1 mouse cellular context compared by ENCODE assay signal in the genomic region with DNA sequence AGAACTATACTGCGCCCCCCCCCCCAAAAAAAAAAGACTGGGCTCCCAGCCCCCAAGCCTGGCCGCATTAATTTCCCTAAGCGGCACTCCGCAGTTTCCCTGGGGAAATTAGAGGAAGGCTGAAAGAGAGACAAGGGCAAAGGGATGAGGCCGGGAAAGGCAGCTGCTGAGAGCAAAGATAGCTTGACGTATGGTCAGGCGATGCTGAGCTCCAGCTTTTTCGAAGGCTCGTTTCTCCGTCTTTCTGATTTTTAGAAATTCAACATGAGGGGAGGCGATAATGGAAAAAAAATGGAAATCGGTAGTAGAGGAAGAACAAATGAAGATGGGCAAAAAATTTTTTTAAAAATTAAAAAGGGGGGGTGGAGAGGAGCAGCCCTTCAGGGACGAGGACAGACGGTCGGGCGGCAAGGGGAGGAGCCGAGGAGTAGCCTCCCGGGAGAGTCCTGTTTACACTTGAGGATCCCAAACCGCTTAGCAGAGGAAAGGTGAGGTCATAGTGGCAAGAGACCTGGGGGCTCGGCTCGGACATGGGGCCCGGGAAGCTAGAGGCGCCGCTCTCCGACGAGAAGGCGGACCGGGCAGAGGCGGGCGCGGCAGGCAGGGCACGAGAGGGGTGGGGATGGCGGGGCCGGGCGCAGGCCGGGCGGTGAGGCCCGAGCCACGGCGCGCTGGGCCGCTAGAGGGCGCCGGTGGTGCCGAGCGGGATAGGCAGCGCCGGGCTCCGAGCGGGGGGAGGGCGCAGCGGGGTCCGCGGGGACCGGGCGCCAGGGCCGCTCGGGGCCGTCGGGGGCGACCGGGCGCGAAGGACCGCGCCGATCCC.
TF ChIP-seq lines count a peak whose summit lies in the region.

No protein-coding gene starts in this region.

TF ChIP-seq in CH12.LX, 34 proteins besides CTCF, POLR2A, EP300 and RAD21:
- TF ChIP-seq ELF1 (IDR thresholded peaks at IDR 0.05; ENCODE audit: low read depth, low read length) = no peak
- TF ChIP-seq MAZ (IDR thresholded peaks at IDR 0.05; ENCODE audit: low read depth, low read length) = peak; percentile 51; the same call in 1 of the 2 replicates
- no peak for TF ChIP-seq E2F4 (IDR thresholded peaks at IDR 0.05; ENCODE audit: insufficient replicate concordance, low read depth, low read length)
- TF ChIP-seq RCOR1 (conservative IDR thresholded peaks at IDR 0.05; ENCODE audit: low read depth, low read length) = no peak
- TF ChIP-seq SIN3A (IDR thresholded peaks at IDR 0.05; ENCODE audit: low read length) = peak; percentile 64
- TF ChIP-seq TBP (conservative IDR thresholded peaks at IDR 0.05; ENCODE audit: low read depth, low read length) = no peak
- TF ChIP-seq UBTF (IDR thresholded peaks at IDR 0.05; ENCODE audit: low read depth, low read length) = peak; percentile 94
- no peak for TF ChIP-seq NRF1 (IDR thresholded peaks at IDR 0.05; ENCODE audit: low read depth, low read length)
- TF ChIP-seq CHD2 (IDR thresholded peaks at IDR 0.05; ENCODE audit: low read length) = no peak
- no peak for TF ChIP-seq MAX (IDR thresholded peaks at IDR 0.05; ENCODE audit: low read length)
- TF ChIP-seq KAT2A (IDR thresholded peaks at IDR 0.05; ENCODE audit: insufficient replicate concordance, low read length) = no peak
- no peak for TF ChIP-seq ZNF384 (IDR thresholded peaks at IDR 0.05; ENCODE audit: low read depth, low read length)
- TF ChIP-seq ZKSCAN1 (IDR thresholded peaks at IDR 0.05; ENCODE audit: borderline replicate concordance, low read depth, low read length) = no peak
- TF ChIP-seq SMC3 (IDR thresholded peaks at IDR 0.05; ENCODE audit: low read depth, low read length) = peak; percentile 55
- TF ChIP-seq BHLHE40 (IDR thresholded peaks at IDR 0.05; ENCODE audit: low read depth, low read length) = peak; percentile 56
- no peak for TF ChIP-seq USF2 (conservative IDR thresholded peaks at IDR 0.05; ENCODE audit: low read depth, low read length)
- no peak for TF ChIP-seq JUND (conservative IDR thresholded peaks at IDR 0.05; ENCODE audit: low read depth, low read length)
TF ChIP-seq in CH12.LX: peak in this region for 5.
